Mouse (Mus musculus) brain, embryonic 18.5 days (tissue): ENCODE data around the gene Gm12216.

Source experiments
- DNase-seq: peaks from one replicate; pipeline ENCODE4 v3.0.0-alpha.2; 2012; ENCODE audit warnings: low read depth, low spot score

Gene Gm12216

GRCm38 (mm10) chr11:53821945-53822338 is 37.1 kb downstream of the Gm12216 start:
- DNase-seq, result no peak

GRCm38 (mm10) chr11:53821230-53821944 is 37.7 kb downstream of the Gm12216 start:
- no peak for DNase-seq

GRCm38 (mm10) chr11:53820516-53821170 is 38.4 kb downstream of the Gm12216 start:
- DNase-seq, result no peak

GRCm38 (mm10) chr11:53819511-53819910 is 39.5 kb downstream of the Gm12216 start:
- no peak for DNase-seq

- DNase-seq, result no peak
Measured at GRCm38 (mm10) chr11:53818794-53819193, 40.3 kb downstream of the Gm12216 start.

GRCm38 (mm10) chr11:53816841-53817375 is 42.1 kb downstream of the Gm12216 start:
- DNase-seq, result no peak

GRCm38 (mm10) chr11:53814810-53815209 is 44.2 kb downstream of the Gm12216 start:
- no peak for DNase-seq

GRCm38 (mm10) chr11:53813001-53813868 is 45.8 kb downstream of the Gm12216 start:
- DNase-seq, result no peak

GRCm38 (mm10) chr11:53811312-53811711 is 47.7 kb downstream of the Gm12216 start:
- no peak for DNase-seq

GRCm38 (mm10) chr11:53810749-53811148 is 48.3 kb downstream of the Gm12216 start:
- DNase-seq, result no peak

GRCm38 (mm10) chr11:53810156-53810555 is 48.9 kb downstream of the Gm12216 start:
- no peak for DNase-seq

GRCm38 (mm10) chr11:53809354-53809753 is 49.7 kb downstream of the Gm12216 start:
- no peak for DNase-seq

GRCm38 (mm10) chr11:53805786-53806185 is 53.3 kb downstream of the Gm12216 start:
- no peak for DNase-seq

- DNase-seq, result no peak
Measured at GRCm38 (mm10) chr11:53804569-53805344, 54.3 kb downstream of the Gm12216 start.

GRCm38 (mm10) chr11:53803494-53803893 is 55.6 kb downstream of the Gm12216 start:
- DNase-seq, result no peak

GRCm38 (mm10) chr11:53803093-53803492 is 56.0 kb downstream of the Gm12216 start:
- no peak for DNase-seq

GRCm38 (mm10) chr11:53800975-53801374 is 58.1 kb downstream of the Gm12216 start:
- no peak for DNase-seq

GRCm38 (mm10) chr11:53800036-53800435 is 59.0 kb downstream of the Gm12216 start:
- DNase-seq, result no peak

GRCm38 (mm10) chr11:53798041-53798711 is 60.9 kb downstream of the Gm12216 start:
- no peak for DNase-seq

- no peak for DNase-seq
Measured at GRCm38 (mm10) chr11:53797386-53797920, 61.6 kb downstream of the Gm12216 start.
